Mouse (Mus musculus) hindbrain, embryonic 16.5 days (tissue): ENCODE measurements around the gene Gm20498. TPM values are rescaled to one million over a fixed set of nuclear protein-coding genes. Genes with fewer than 3 reads are reported as not detected.

Experiments used
- ATAC-seq: fragments of 200-750 bp; cut with Nextera tagmentation; 2 replicates; pipeline ENCODE4 v1.8.0; 2017; ENCODE audit warnings: moderate TSS enrichment, moderate library complexity
- H3K27ac ChIP-seq: fragments of 300-500 bp; sonication (generic); 2 replicates; pipeline ENCODE4 v1.5.1; 2014; ENCODE audit warnings: low read depth, mild to moderate bottlenecking, control low read depth, low read length, moderate library complexity
- H3K27me3 ChIP-seq: fragments of 300-500 bp; sonication (generic); replicated peaks from 2 replicates; pipeline ENCODE4 v1.6.1; 2014; ENCODE audit warnings: low read length; ENCODE audit not compliant: control insufficient read depth, insufficient read depth
- H3K36me3 ChIP-seq: fragments of 300-500 bp; sonication (generic); 2 replicates; pipeline ENCODE4 v1.6.1; 2014; ENCODE audit warnings: mild to moderate bottlenecking, low read length, moderate library complexity, mixed read lengths; ENCODE audit not compliant: control insufficient read depth, insufficient read depth
- H3K4me1 ChIP-seq: fragments of 300-500 bp; sonication (generic); 2 replicates; pipeline ENCODE4 v1.6.1; 2014; ENCODE audit warnings: low read depth, low read length; ENCODE audit not compliant: control insufficient read depth, insufficient read depth
- H3K4me2 ChIP-seq: fragments of 300-500 bp; sonication (generic); 2 replicates; pipeline ENCODE4 v1.6.1; 2014; ENCODE audit warnings: mild to moderate bottlenecking, low read length, control low read depth, moderate library complexity
- H3K4me3 ChIP-seq: fragments of 300-500 bp; sonication (generic); 2 replicates; pipeline ENCODE4 v1.5.1; 2014; ENCODE audit warnings: mild to moderate bottlenecking, low read length, control low read depth, moderate library complexity
- H3K9ac ChIP-seq: fragments of 300-500 bp; sonication (generic); 2 replicates; pipeline ENCODE4 v1.6.1; 2014; ENCODE audit warnings: low read depth, mild to moderate bottlenecking, control low read depth, low read length, moderate library complexity
- H3K9me3 ChIP-seq: fragments of 300-500 bp; sonication (generic); 2 replicates; pipeline ENCODE4 v1.6.1; 2014; ENCODE audit warnings: mild to moderate bottlenecking, low read length, moderate library complexity; ENCODE audit not compliant: control insufficient read depth
- whole genome bisulfite sequencing: fragments of 180-500 bp; shearing (Covaris S2); extraction: QIAGEN DNeasy Blood & Tissue Kit; methylation state at CpG from one replicate; pipeline ENCODE4 v1.1.7; 2014; 5-methylcytosine and 5-hydroxymethylcytosine counted together
- polyA plus RNA-seq: library from polyadenylated mRNA; unstranded; fragments of >200 nt; fragmentation: Nextera tagmentation; extraction: Ambion mirVana; gene quantifications from 2 replicates; pipeline ENCODE4 v1.2.1, GENCODE M21; 2015

Gene Gm20498
- polyA plus RNA-seq, 1 experiment from 2014 or later: 44.7 TPM

DNA sequence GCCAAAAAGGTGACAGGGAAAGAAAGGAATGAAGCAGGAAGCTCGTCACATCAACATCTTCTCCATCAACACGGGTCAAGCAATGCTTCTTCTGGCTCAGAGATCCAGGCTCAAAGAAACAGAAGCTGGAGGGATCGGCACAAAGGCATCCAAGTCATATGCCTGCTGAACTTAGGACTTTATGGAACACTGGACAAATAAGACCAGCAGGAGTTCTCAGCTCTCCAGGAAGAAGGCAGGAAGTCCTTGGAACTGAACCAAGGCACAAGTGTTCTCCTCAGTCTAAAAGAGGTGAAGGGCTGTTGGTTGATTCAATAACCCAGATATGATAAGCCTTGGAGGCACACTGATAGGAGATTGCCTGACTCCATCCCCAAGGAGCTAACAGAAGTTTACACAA, 207.7 kb downstream of the Gm20498 start:
- 83% methylated on average over 3 of the region's 3 CpGs for WGBS
- H3K27ac ChIP-seq: no peak overlapping the region
- no peak overlapping the region for H3K4me2 ChIP-seq
- no peak overlapping the region for H3K4me3 ChIP-seq
- no peaks in the 10 kb centered on the region for H3K9me3 ChIP-seq
- H3K36me3 ChIP-seq: no peaks in the 10 kb centered on the region
- H3K27me3 ChIP-seq: no peaks in the 10 kb centered on the region
- no peaks in the 10 kb centered on the region; the same call in 1 of the 2 replicates for H3K4me1 ChIP-seq
- H3K9ac ChIP-seq: no peak overlapping the region
- ATAC-seq: no peak

- H3K27ac ChIP-seq: no peak overlapping the region
- no peak overlapping the region for H3K9ac ChIP-seq
- no peaks in the 10 kb centered on the region for H3K27me3 ChIP-seq
- WGBS: 92% methylated on average over 3 of the region's 3 CpGs
- no peaks in the 10 kb centered on the region for H3K9me3 ChIP-seq
- no peak overlapping the region for H3K4me2 ChIP-seq
- H3K4me3 ChIP-seq: no peak overlapping the region
- no peak for ATAC-seq
- H3K4me1 ChIP-seq: no peaks in the 10 kb centered on the region; the same call in 1 of the 2 replicates
- H3K36me3 ChIP-seq: no peaks in the 10 kb centered on the region
Measured at GRCm38 (mm10) chr12:81324116-81324515, 208.6 kb downstream of the Gm20498 start.

GRCm38 (mm10) chr12:81321021-81321420, 211.7 kb downstream of the Gm20498 start:
- Histone ChIP-seq H3K27me3 (no peaks in the 10 kb centered on the region), H3K4me1 (no peaks in the 10 kb centered on the region; the same call in 1 of the 2 replicates), H3K9me3 (no peaks in the 10 kb centered on the region), H3K4me2 (no peak overlapping the region), H3K27ac (no peak overlapping the region), H3K36me3 (no peaks in the 10 kb centered on the region), H3K9ac (no peak overlapping the region), H3K4me3 (no peak overlapping the region)
- ATAC-seq: no peak
- WGBS: 50% methylated on average over 1 of the region's 1 CpGs

GRCm38 (mm10) chr12:81317811-81318210, 214.9 kb downstream of the Gm20498 start:
- no peak overlapping the region for H3K4me2 ChIP-seq
- ATAC-seq: no peak
- H3K9me3 ChIP-seq: no peaks in the 10 kb centered on the region
- WGBS: 17% methylated on average over 2 of the region's 2 CpGs
- H3K9ac ChIP-seq: no peak overlapping the region
- no peak overlapping the region for H3K27ac ChIP-seq
- peaks cover 15% of the 10 kb centered on the region for H3K36me3 ChIP-seq
- no peak overlapping the region for H3K4me3 ChIP-seq
- no peaks in the 10 kb centered on the region for H3K27me3 ChIP-seq
- no peaks in the 10 kb centered on the region; the same call in 1 of the 2 replicates for H3K4me1 ChIP-seq

DNA sequence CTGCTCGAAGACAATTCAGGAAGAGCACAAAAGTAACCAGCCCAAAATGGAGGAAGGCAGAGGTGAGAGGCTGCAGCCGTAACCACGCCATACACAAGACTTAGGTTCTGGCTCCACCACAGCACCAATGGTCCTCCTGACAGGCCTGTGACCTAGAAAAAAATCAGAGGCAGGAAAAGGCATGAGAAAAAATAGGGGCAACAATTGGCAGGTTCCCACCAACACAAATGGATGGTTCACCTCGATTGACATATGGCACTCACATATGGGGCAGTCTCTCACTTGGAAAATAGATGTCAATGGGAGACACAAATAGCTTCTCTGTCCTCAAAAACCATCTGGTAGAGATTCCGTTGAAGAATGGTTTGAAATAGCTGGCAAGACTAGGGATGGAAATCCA, 216.8 kb downstream of the Gm20498 start:
- no peak overlapping the region for H3K4me2 ChIP-seq
- H3K9ac ChIP-seq: no peak overlapping the region
- WGBS: 88% methylated on average over 5 of the region's 5 CpGs
- no peak overlapping the region for H3K4me3 ChIP-seq
- H3K9me3 ChIP-seq: no peaks in the 10 kb centered on the region
- H3K36me3 ChIP-seq: peaks cover 15% of the 10 kb centered on the region
- no peak for ATAC-seq
- H3K27ac ChIP-seq: no peak overlapping the region
- no peaks in the 10 kb centered on the region for H3K27me3 ChIP-seq
- no peaks in the 10 kb centered on the region for H3K4me1 ChIP-seq

Other genes starting within 250 kb of the Gm20498 start
- 11.2 and 11.7 TPM in 2 replicates for gene Slc8a3, start 199.7 kb downstream of the Gm20498 start, polyA plus RNA-seq
- gene Gm4787, start 153.4 kb downstream of the Gm20498 start, polyA plus RNA-seq: 0.21 TPM in 2 replicates
- 0.32 and 0.46 TPM in 2 replicates for gene Adam4, start 111.0 kb downstream of the Gm20498 start, polyA plus RNA-seq
- gene Cox16, start 47.8 kb downstream of the Gm20498 start, polyA plus RNA-seq: 104 and 113 TPM in 2 replicates
- gene Synj2bp, start within 50 bp of the Gm20498 start, polyA plus RNA-seq: 30.3 and 35.3 TPM in 2 replicates
- gene Adam21, start 35.6 kb upstream of the Gm20498 start, polyA plus RNA-seq: 0.88 and 0.95 TPM in 2 replicates
- gene Med6, start 62.1 kb upstream of the Gm20498 start, polyA plus RNA-seq: 38.1 and 40.2 TPM in 2 replicates
- 19.3 TPM in 2 replicates for gene Ttc9, start 98.3 kb upstream of the Gm20498 start, polyA plus RNA-seq
- 7.3 and 8.7 TPM in 2 replicates for gene Map3k9, start 248.3 kb upstream of the Gm20498 start, polyA plus RNA-seq